Mouse (Mus musculus) heart, embryonic 16.5 days (tissue): ENCODE results near the gene Taf5l. TPM values are rescaled to one million over a fixed set of nuclear protein-coding genes. Genes with fewer than 3 reads are reported as not detected.

Source experiments
- microRNA counts: library from miRNA; unstranded; fragments of <30 nt; microRNA quantifications from one replicate; lab custom pipeline; 2016
- microRNA-seq: library from miRNA; unstranded; fragments of <30 nt; microRNA quantifications from one replicate; pipeline ENCODE4, GENCODE M21; 2017
- polyA plus RNA-seq: library from polyadenylated mRNA; unstranded; fragments of >200 nt; fragmentation: Nextera tagmentation; extraction: Ambion mirVana; gene quantifications from 2 replicates; pipeline ENCODE4 v1.2.1, GENCODE M21; 2015

The Taf5l gene
- polyA plus RNA-seq, 1 experiment from 2014 or later = 27.9 TPM

MicroRNAs within 50 kb of the gene (microRNA counts, 519-probe panel; counts per million panel counts)
- microRNA mmu-miR-1967 (lab: Ali Mortazavi, UCI) = 2,473 counts per million, percentile 57 among the panel's probes with 10 or more counts

Small RNA genes lying within 50 kb of the gene (microRNA-seq; reads per million reads assigned to microRNA genes)
- not detected for gene Mir1967

Other genes with a start within 250 kb of the Taf5l start
- 28.6 and 32.2 TPM in 2 replicates for gene Rab4a, start 215.4 kb downstream of the Taf5l start, polyA plus RNA-seq
- gene Ccsap, start 161.2 kb downstream of the Taf5l start, polyA plus RNA-seq = 2.3 and 2.7 TPM in 2 replicates
- 195 and 247 TPM in 2 replicates for gene Acta1, start 126.6 kb downstream of the Taf5l start, polyA plus RNA-seq
- gene Nup133, start 72.1 kb downstream of the Taf5l start, polyA plus RNA-seq = 20.3 and 21.6 TPM in 2 replicates
- 17.1 and 19.0 TPM in 2 replicates for gene Abcb10, start 38.3 kb downstream of the Taf5l start, polyA plus RNA-seq
- gene Urb2, start 111 bp upstream of the Taf5l start, polyA plus RNA-seq = 3.0 and 3.3 TPM in 2 replicates
- gene Galnt2, start 210.0 kb upstream of the Taf5l start, polyA plus RNA-seq = 32.9 and 35.6 TPM in 2 replicates